Mouse (Mus musculus): ENCODE results near the gene Tmem130. TPM values are rescaled to one million over a fixed set of nuclear protein-coding genes. Genes with fewer than 3 reads are reported as not detected.

Tmem130 gene
- polyA plus RNA-seq, 1 experiment from 2014 or later, result 338 TPM

GRCm38 (mm10) chr5:144688371-144688770, 73.2 kb downstream of the Tmem130 start:
- WGBS, result 50% methylated on average over 4 of the region's 4 CpGs
- ATAC-seq (ENCODE audit: low FRiP score), result no peak
- H3K9ac ChIP-seq, result no peak overlapping the region

More at GRCm38 (mm10) chr5:144688371-144688770, 73.2 kb downstream of the Tmem130 start:
- no peak overlapping the region for H3K27ac ChIP-seq
- H3K4me2 ChIP-seq (replicated peaks), result no peak overlapping the region
- no peaks in the 10 kb centered on the region for H3K9me3 ChIP-seq (ENCODE audit: control insufficient read depth, low read length)
- no peaks in the 10 kb centered on the region for H3K27me3 ChIP-seq (ENCODE audit: control insufficient read depth, insufficient read depth, low read length)
- H3K4me1 ChIP-seq (replicated peaks; ENCODE audit: control insufficient read depth, insufficient read depth, low read length), result peaks cover 17% of the 10 kb centered on the region; the same call in 1 of the 2 replicates
- H3K4me3 ChIP-seq (replicated peaks; ENCODE audit: low read length), result no peak overlapping the region
- DNase-seq (ENCODE audit: low spot score), result no peak
- no peaks in the 10 kb centered on the region for H3K36me3 ChIP-seq (replicated peaks; ENCODE audit: control insufficient read depth, insufficient read depth)

Other genes starting within 250 kb of the Tmem130 start
- 8.1 and 9.3 TPM in 2 replicates for gene Nptx2, start 215.9 kb downstream of the Tmem130 start, polyA plus RNA-seq (2014; fragmentation: Nextera tagmentation; extraction: Ambion mirVana)
- 75.9 and 86.6 TPM in 2 replicates for gene Trrap, start 5.9 kb upstream of the Tmem130 start, polyA plus RNA-seq (2014; fragmentation: Nextera tagmentation; extraction: Ambion mirVana)
- gene Smurf1, start 204.0 kb upstream of the Tmem130 start, polyA plus RNA-seq (2014; fragmentation: Nextera tagmentation; extraction: Ambion mirVana), result 43.6 and 44.0 TPM in 2 replicates